Mouse (Mus musculus) cortical plate, adult 2 months (tissue): ENCODE results near the gene Ahdc1.

ENCODE experiments used
- CTCF ChIP-seq: fragments of 200-500 bp; IDR thresholded peaks from 2 replicates; pipeline ENCODE4 v1.5.1; 2011; ENCODE audit warnings: mild to moderate bottlenecking, control low read depth, low read length; ENCODE audit not compliant: insufficient read depth; ENCODE audit errors: extremely low read depth
- POLR2A ChIP-seq: fragments of 200-500 bp; IDR thresholded peaks from 2 replicates; pipeline ENCODE4 v1.6.1; 2011; ENCODE audit warnings: mild to moderate bottlenecking, low read length, control low read depth; ENCODE audit not compliant: insufficient read depth; ENCODE audit errors: extremely low read depth

- TF ChIP-seq CTCF = no peak
- TF ChIP-seq POLR2A = no peak
Measured at GRCm38 (mm10) chr4:133112175-133112838, 101.2 kb downstream of the Ahdc1 start.
